Mouse (Mus musculus): ENCODE measurements around the gene Gm5938. TPM values are rescaled to one million over a fixed set of nuclear protein-coding genes. Genes with fewer than 3 reads are reported as not detected.

Gene Gm5938
- polyA plus RNA-seq (2012; ENCODE audit: insufficient read depth, low replicate concordance), result not detected in 2 replicates

GRCm38 (mm10) chrX:78125167-78125566 lies at the start of gene Gm5938:
Gm5938 (plus strand) TSS chrX:78125467.
- no peaks in the 10 kb centered on the region for H3K9me3 ChIP-seq
- H3K27me3 ChIP-seq (replicated peaks), result no peaks in the 10 kb centered on the region
- no peak within 1 kb of the TSS for H3K4me3 ChIP-seq (replicated peaks)
- no peaks in the 10 kb centered on the region for H3K36me3 ChIP-seq (replicated peaks; ENCODE audit: low read length)
- no peaks in the 10 kb centered on the region for H3K4me1 ChIP-seq
- TF ChIP-seq GATA1 (IDR thresholded peaks at IDR 0.05; ENCODE audit: borderline replicate concordance, low read length) (no peak), FLI1 (IDR thresholded peaks at IDR 0.05; ENCODE audit: low read length) (no peak)

GRCm38 (mm10) chrX:78091274-78091673 lies 34.0 kb upstream of the Gm5938 start, which contains the start of gene Obp1a:
Obp1a (minus strand) TSS chrX:78091374.
- TF ChIP-seq FLI1 (IDR thresholded peaks at IDR 0.05; ENCODE audit: low read length) (no peak), GATA1 (IDR thresholded peaks at IDR 0.05; ENCODE audit: borderline replicate concordance, low read length) (no peak)
- no peaks in the 10 kb centered on the region for H3K9me3 ChIP-seq
- H3K4me3 ChIP-seq (replicated peaks), result no peak within 1 kb of the TSS
- peaks cover 2% of the 10 kb centered on the region for H3K27me3 ChIP-seq (replicated peaks)
- H3K36me3 ChIP-seq (replicated peaks; ENCODE audit: low read length), result no peaks in the 10 kb centered on the region
- H3K4me1 ChIP-seq, result no peaks in the 10 kb centered on the region

Other genes starting within 250 kb of the Gm5938 start
- gene 5430402E10Rik, start 200.4 kb upstream of the Gm5938 start, polyA plus RNA-seq (2012; ENCODE audit: insufficient read depth, low replicate concordance), result not detected in 2 replicates
- not detected in 2 replicates for gene Obp1a, start 34.1 kb upstream of the Gm5938 start, polyA plus RNA-seq (2012; ENCODE audit: insufficient read depth, low replicate concordance)
- gene Obp1b, start 61.3 kb downstream of the Gm5938 start, polyA plus RNA-seq (2012; ENCODE audit: insufficient read depth, low replicate concordance), result not detected in 2 replicates
- not detected in 2 replicates for gene Gm14743, start 120.5 kb downstream of the Gm5938 start, polyA plus RNA-seq (2012; ENCODE audit: insufficient read depth, low replicate concordance)
- not detected in 2 replicates for gene 4930480E11Rik, start 244.2 kb downstream of the Gm5938 start, polyA plus RNA-seq (2012; ENCODE audit: insufficient read depth, low replicate concordance)